Mouse (Mus musculus) limb, embryonic 14.5 days (tissue): ENCODE results near the gene Metrn. TPM values are rescaled to one million over a fixed set of nuclear protein-coding genes. Genes with fewer than 3 reads are reported as not detected.

Source experiments
- ATAC-seq: fragments of 200-750 bp; cut with Nextera tagmentation; 2 replicates; pipeline ENCODE4 v1.8.0; 2017; ENCODE audit warnings: low read depth, moderate number of reproducible peaks, moderate TSS enrichment; ENCODE audit not compliant: low FRiP score
- DNase-seq: peaks from one replicate; pipeline ENCODE4 v3.0.0-alpha.2; 2015; ENCODE audit warnings: low spot score
- H3K27ac ChIP-seq: fragments of 300-500 bp; sonication (generic); replicated peaks from 2 replicates; pipeline ENCODE4 v1.5.1; 2014; ENCODE audit warnings: low read depth, mild to moderate bottlenecking, low read length, moderate library complexity, mixed read lengths
- H3K27me3 ChIP-seq: fragments of 300-500 bp; sonication (generic); 2 replicates; pipeline ENCODE4 v1.6.1; 2014; ENCODE audit warnings: low read length, mixed read lengths; ENCODE audit not compliant: control insufficient read depth, insufficient read depth
- H3K36me3 ChIP-seq: fragments of 300-500 bp; sonication (generic); 2 replicates; pipeline ENCODE4 v1.6.1; 2014; ENCODE audit warnings: mild to moderate bottlenecking, low read length, moderate library complexity, mixed read lengths; ENCODE audit not compliant: control insufficient read depth, insufficient read depth
- H3K4me1 ChIP-seq: fragments of 300-500 bp; sonication (generic); 2 replicates; pipeline ENCODE4 v1.6.1; 2014; ENCODE audit warnings: antibody characterized with exemption, low read length, mixed read lengths; ENCODE audit not compliant: control insufficient read depth, insufficient read depth
- H3K4me2 ChIP-seq: fragments of 300-500 bp; sonication (generic); replicated peaks from 2 replicates; pipeline ENCODE4 v1.6.1; 2014; ENCODE audit warnings: low read depth, mild to moderate bottlenecking, low read length, moderate library complexity; ENCODE audit not compliant: severe bottlenecking
- H3K4me3 ChIP-seq: fragments of 300-500 bp; sonication (generic); replicated peaks from 2 replicates; pipeline ENCODE4 v1.5.1; 2014; ENCODE audit warnings: low read length
- H3K9ac ChIP-seq: fragments of 300-500 bp; sonication (generic); 2 replicates; pipeline ENCODE4 v1.6.1; 2014; ENCODE audit warnings: mild to moderate bottlenecking, low read depth, low read length, moderate library complexity; ENCODE audit not compliant: severe bottlenecking
- H3K9me3 ChIP-seq: fragments of 300-500 bp; sonication (generic); 2 replicates; pipeline ENCODE4 v1.6.1; 2016; ENCODE audit warnings: low read length; ENCODE audit not compliant: control insufficient read depth
- POLR2A ChIP-seq: fragments of 200-500 bp; IDR thresholded peaks from 2 replicates; pipeline ENCODE4 v1.8.0; 2012; ENCODE audit warnings: inconsistent platforms, mild to moderate bottlenecking, moderate library complexity, borderline replicate concordance; ENCODE audit not compliant: insufficient read depth, insufficient read length; ENCODE audit errors: extremely low read depth
- WGBS: fragments of 180-500 bp; shearing (Covaris S2); extraction: QIAGEN DNeasy Blood & Tissue Kit; methylation state at CpG from one replicate; pipeline ENCODE4 v1.1.7; 2014; 5-methylcytosine and 5-hydroxymethylcytosine counted together
- polyA plus RNA-seq, 2 experiments: library from polyadenylated mRNA; depleted of rRNA in 1 of 2; stranded (reverse) in 1 of 2; unstranded in 1 of 2; fragments of >200 nt; fragmentation: Nextera tagmentation in 1 of 2; extraction: Ambion mirVana in 1 of 2; gene quantifications; 2 replicates each; pipeline versions ENCODE4 v1.2.1 to v1.2.3; 2012 to 2014

Metrn gene
- polyA plus RNA-seq, 2 experiments, result 10.5 to 83.6 TPM

DNA sequence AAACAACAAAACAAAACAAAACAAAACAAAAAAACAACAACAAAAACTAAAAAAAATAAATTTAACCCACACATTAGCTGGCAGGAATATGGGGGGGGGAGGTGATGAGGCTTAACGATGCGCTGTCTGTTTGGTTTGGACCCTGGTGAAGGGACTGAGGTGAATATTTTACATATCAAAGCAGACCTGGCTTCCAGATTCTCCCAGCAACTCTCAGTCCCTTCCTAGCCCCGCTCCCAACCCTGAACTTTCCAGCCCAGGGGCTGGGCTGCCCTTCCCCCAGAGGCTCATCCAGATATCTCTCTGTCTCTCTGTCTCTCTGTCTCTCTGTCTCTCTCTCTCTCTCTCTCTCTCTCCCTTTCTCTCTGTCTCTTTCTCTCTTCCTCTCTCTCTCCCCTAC lies 34.3 kb downstream of the Metrn start:
- H3K9me3 ChIP-seq, result no peaks in the 10 kb centered on the region
- no peak for DNase-seq
- no peak for ATAC-seq
- H3K27me3 ChIP-seq, result no peaks in the 10 kb centered on the region
- H3K27ac ChIP-seq, result no peak overlapping the region
- no peaks in the 10 kb centered on the region for H3K4me1 ChIP-seq
- no peak overlapping the region for H3K9ac ChIP-seq
- no peak overlapping the region for H3K4me2 ChIP-seq
- no peak for TF ChIP-seq POLR2A
- no peaks in the 10 kb centered on the region for H3K36me3 ChIP-seq
- no peak overlapping the region for H3K4me3 ChIP-seq
- 28% methylated on average over 3 of the region's 3 CpGs for WGBS

DNA sequence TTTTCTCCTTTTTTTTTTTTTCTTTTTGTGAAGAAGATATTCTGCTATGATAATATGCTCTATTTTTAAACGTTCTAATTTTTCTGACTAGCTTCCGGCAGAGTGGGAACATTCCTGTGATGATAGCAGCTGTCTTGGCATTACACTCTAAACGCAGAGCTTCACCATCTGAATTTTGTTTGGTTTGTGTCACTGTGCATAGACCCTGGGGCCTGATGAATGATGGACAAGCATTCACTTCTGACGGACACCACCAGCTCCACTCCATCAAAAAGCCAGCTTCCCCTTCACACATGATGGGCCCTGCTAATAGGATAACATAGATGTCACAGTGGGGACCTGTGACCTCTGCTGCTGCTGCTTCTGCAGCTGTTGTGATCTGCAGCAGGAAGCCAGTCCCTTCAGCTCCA lies 35.4 kb downstream of the Metrn start:
- Histone ChIP-seq H3K9ac (no peak overlapping the region), H3K4me1 (no peaks in the 10 kb centered on the region), H3K27me3 (no peaks in the 10 kb centered on the region), H3K4me3 (no peak overlapping the region), H3K4me2 (no peak overlapping the region), H3K36me3 (no peaks in the 10 kb centered on the region), H3K27ac (no peak overlapping the region), H3K9me3 (no peaks in the 10 kb centered on the region)
- 61% methylated on average over 4 of the region's 4 CpGs for WGBS
- TF ChIP-seq POLR2A, result no peak
- no peak for DNase-seq
- ATAC-seq, result no peak

DNA sequence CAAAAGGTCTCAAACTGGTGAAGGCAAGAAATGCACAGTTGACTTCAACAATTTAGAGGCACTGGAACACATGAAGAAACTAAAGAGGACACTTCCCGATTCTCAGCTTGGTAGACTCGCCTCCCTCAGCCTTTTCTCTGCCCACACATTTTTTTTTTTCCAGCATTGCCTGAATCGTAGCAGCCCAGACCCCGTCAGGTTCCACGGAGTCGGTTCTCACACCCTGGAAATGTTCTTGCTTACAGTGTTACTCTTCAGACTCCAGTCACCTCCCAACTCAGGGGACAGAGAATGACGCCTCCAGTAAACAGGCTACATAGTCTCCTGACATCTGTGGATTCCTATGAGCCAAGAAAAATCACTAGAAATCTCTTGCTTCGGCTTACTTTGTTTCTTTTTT lies 36.8 kb downstream of the Metrn start:
- H3K9me3 ChIP-seq, result no peaks in the 10 kb centered on the region
- no peak overlapping the region for H3K9ac ChIP-seq
- no peak for TF ChIP-seq POLR2A
- H3K4me1 ChIP-seq, result no peaks in the 10 kb centered on the region
- H3K4me2 ChIP-seq, result no peak overlapping the region
- 73% methylated on average over 8 of the region's 8 CpGs for WGBS
- no peak overlapping the region for H3K4me3 ChIP-seq
- H3K27ac ChIP-seq, result no peak overlapping the region
- no peaks in the 10 kb centered on the region for H3K27me3 ChIP-seq
- ATAC-seq, result no peak
- no peak for DNase-seq
- H3K36me3 ChIP-seq, result no peaks in the 10 kb centered on the region

DNA sequence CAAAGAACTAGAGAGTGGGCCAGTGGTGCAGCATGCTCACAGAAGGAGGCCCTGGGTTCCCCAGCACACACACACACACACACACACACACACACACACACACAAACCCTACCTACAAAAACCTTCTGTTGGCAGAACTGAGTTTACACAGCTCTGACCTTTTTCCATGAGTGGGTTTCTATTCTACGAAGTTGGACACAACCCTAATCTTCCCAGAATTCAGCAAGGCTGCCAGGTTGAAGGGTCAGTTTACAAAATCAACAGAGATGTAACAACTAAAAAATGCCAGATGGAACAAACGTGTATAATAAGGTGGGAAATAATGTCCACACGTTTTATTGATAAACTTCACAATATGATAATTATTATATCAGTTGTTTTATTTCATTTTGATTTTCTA lies 39.2 kb downstream of the Metrn start:
- WGBS, result 70% methylated on average over 3 of the region's 3 CpGs
- no peak overlapping the region for H3K4me2 ChIP-seq
- H3K36me3 ChIP-seq, result no peaks in the 10 kb centered on the region
- no peak for TF ChIP-seq POLR2A
- H3K27ac ChIP-seq, result no peak overlapping the region
- ATAC-seq (no peak), DNase-seq (no peak)
- H3K4me3 ChIP-seq, result no peak overlapping the region
- no peaks in the 10 kb centered on the region for H3K9me3 ChIP-seq
- H3K4me1 ChIP-seq, result no peaks in the 10 kb centered on the region
- no peak overlapping the region for H3K9ac ChIP-seq
- H3K27me3 ChIP-seq, result no peaks in the 10 kb centered on the region

DNA sequence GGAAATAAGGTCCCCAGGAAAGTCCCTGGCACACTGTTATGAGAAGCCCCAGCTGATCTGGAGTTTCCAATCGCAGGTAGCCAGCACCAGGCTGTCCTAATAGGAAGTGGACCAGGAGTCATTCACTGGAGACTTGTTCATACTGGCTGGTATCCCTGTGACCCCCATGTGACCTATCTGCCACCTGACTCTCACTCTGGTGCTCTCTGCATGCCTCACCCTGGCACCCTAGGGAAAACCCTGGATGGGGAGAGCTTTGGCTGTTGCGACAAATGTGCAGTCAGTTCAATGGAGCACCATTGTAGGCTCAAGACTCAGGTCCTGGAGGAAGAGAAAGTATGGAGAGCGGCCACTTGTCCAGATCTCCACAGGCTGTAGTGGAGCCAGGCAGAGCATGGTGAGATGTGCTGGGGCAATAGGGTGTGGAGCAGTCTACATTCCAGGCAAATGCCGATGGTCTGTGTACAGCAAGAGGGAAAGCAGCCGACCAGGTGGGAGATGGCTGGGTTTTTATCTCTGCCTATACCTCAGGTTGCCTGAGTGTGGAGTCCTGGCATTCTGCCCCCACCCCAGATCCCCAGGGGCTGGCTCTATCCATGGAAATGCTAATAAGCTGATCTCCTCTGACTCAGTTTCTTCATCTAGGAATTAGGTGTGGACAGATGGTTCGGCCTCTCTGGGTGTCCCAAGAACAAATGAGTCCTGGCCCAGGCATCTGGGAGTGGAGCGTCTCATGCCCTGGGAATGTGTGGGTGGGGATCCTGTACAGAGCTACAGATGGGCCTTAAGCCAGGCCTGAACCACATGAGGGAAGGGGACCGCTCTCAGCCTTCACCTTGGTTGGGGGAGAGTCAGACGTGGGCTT lies 40.3 kb downstream of the Metrn start:
- ATAC-seq, result no peak
- Histone ChIP-seq H3K9ac (no peak overlapping the region), H3K27ac (no peak overlapping the region), H3K27me3 (no peaks in the 10 kb centered on the region), H3K4me1 (no peaks in the 10 kb centered on the region), H3K4me3 (no peak overlapping the region), H3K9me3 (no peaks in the 10 kb centered on the region), H3K36me3 (no peaks in the 10 kb centered on the region), H3K4me2 (no peak overlapping the region)
- DNase-seq, result no peak
- WGBS, result 75% methylated on average over 9 of the region's 9 CpGs
- no peak for TF ChIP-seq POLR2A
